Mouse (Mus musculus) lung, postnatal 36 days (tissue): ENCODE data around the gene Dhx38.

Experiments
- DNase-seq: peaks from one replicate; pipeline ENCODE4 v3.0.0; 2022; ENCODE audit warnings: mixed read lengths

Gene Dhx38

GRCm38 (mm10) chr8:109565498-109566333 lies at the start of gene Dhx38, which contains the start of gene Txnl4b:
Gene Dhx38 (minus strand): TSS chr8:109565861.
Gene Txnl4b (plus strand): TSS chr8:109565892.
- DNase-seq, result peak; percentile 100

- DNase-seq, result no peak
Measured at GRCm38 (mm10) chr8:109614243-109615210, 48.9 kb upstream of the Dhx38 start, which contains the start of gene Pkd1l3. Gene Pkd1l3 (plus strand): TSS chr8:109614517.

DNA sequence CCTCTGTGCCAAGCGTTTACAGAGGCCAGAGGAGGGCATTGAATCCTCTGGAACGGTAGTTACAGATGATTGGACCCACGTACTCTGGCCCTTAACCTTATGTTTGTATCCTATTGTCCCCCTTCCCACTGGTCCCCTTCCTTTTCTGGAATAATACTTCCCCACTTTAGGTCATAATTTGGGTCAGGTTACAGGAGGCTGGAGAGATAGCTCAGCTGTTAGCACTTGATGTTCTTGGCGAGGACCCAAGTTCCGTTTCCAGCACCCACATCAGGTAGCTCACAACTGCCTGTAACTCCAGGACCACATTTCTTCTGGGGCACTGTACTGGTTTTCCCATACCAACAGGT lies 43.5 kb upstream of the Dhx38 start:
- DNase-seq, result no peak

GRCm38 (mm10) chr8:109608271-109609152 lies 42.9 kb upstream of the Dhx38 start, which contains the start of gene Dhodh:
Gene Dhodh (minus strand): TSS chr8:109608673.
- DNase-seq, result peak; percentile 98

DNA sequence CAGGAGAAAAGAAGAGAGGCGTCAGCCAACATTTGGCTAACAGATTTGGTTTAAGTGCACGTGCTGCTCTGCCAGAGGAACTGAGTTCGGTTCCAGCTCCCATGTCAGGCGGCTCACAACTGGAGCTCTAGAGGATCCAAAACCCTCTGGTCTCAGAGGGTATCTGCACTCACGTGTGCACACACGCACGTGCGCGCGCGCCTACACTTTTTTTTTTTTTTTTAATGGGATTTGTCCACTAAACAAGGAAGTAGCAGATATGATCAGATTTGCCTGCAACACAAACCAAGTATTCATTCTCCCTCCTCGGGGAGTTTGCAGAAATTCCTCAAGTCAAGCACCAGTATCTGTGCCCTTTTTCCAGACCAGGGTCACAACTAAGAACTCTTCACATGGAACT lies 42.0 kb upstream of the Dhx38 start:
- DNase-seq, result no peak

DNA sequence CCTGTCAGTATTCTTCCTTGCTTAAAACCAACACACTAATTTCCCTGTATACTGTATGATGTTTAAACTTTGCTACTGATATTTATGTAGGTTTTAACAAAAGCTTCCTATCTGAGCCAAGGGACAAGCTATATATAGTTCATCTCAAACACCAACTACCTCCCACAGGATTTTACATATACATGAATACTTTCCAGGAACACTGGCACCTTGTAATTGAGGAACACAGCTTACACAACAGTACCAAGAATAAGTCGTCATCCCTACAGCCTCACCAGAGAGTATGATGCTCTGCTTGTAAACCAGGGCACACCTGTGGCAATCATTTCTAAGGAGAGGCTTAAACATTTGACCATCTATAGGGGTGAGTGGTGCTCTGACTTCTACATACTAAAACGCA lies 41.1 kb upstream of the Dhx38 start:
- no peak for DNase-seq

GRCm38 (mm10) chr8:109595854-109596253 lies 30.2 kb upstream of the Dhx38 start:
- peak; percentile 63 for DNase-seq

GRCm38 (mm10) chr8:109593117-109593788 lies 27.6 kb upstream of the Dhx38 start:
- DNase-seq, result peak; percentile 77

DNA sequence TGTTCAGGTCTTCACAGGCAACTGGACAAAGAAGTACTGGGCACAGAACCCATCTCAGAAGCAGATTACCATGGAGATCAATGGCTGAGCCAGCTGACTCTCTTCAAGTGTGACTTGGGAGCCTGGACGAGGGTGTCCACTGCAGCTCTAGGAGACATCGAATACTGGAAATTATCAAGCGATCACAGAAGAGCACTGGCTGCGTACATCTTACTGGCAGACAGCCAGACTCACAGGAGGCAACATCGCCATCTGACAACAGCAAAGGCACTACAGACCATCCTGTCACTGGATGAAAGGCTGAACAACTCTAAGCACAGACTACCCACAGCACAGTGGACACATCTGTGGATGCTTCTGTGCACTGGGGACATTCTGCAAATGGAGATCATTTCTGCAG lies 26.5 kb upstream of the Dhx38 start:
- DNase-seq, result no peak

- DNase-seq, result no peak
Measured at GRCm38 (mm10) chr8:109591367-109591766, 25.7 kb upstream of the Dhx38 start.

- no peak for DNase-seq
Measured at GRCm38 (mm10) chr8:109590901-109591300, 25.2 kb upstream of the Dhx38 start.

DNA sequence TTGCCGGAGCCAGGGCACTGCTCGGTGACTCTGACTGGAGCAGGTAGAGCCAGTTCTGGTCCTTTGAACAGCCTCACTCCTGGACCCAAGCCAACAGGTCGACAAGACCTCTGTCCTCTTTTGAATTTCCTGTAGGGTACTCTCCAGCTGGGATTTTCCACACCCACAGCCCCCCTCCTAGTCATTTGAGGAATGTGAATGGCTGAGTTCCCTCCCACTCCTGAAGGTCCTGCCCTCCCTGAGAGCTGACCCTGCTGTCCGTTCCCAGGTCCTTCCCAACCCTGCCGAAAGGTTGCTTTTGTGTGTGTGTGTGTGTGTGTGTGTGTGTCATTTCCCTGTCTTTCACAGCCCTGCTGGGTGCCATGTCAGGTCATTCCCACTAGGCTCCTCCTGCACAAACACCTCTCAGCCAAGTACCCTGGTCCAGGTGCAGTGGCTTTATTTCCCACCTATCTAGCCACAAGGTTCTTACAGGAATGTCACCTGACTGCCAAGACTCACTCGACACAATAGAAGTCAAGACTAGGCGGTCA lies 21.4 kb upstream of the Dhx38 start:
- DNase-seq, result peak; percentile 92

DNA sequence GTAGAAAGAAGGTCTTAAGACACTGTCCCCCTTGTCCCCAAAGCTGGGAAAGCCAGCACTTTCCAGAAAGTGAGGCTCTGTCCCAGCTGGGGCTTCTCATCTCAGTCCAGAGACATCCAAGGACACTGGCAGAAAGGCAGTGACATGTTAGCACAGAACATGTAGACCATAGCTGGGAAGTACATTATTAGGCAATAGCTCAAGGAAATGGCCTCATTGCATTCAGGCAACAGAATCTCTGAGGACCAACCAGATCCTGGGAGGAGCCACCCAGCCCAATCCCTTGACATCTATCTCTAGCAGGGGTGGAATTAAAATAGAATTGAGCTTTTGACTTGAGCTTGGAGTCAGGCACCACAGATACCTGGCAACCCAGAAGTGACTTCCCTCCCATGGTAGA lies 20.0 kb upstream of the Dhx38 start:
- DNase-seq, result no peak

DNA sequence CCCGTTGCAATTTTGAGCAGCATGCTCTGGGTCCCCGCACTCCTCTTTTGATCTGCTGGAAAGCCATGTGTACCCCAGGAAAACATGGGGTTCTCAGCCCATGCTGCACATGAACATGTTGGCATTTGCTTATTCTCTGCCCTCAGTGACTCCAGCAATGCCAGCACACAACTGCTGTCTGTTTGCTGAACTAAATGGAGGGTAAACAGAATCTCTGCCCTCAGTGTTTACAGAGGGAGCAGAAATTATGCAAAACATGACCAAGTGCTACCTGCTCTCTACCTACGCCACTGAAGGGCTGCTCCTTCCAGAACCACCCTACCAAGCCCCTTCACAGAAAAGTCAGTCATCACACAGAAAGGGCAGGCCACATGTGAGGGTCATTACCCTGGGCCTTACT lies 19.2 kb upstream of the Dhx38 start:
- DNase-seq, result no peak

- DNase-seq, result no peak
Measured at GRCm38 (mm10) chr8:109584293-109584692, 18.6 kb upstream of the Dhx38 start.

GRCm38 (mm10) chr8:109578900-109579301 lies 13.2 kb upstream of the Dhx38 start, which contains the start of gene Hp:
Gene Hp (minus strand): TSS chr8:109579172.
- peak; percentile 82 for DNase-seq

DNA sequence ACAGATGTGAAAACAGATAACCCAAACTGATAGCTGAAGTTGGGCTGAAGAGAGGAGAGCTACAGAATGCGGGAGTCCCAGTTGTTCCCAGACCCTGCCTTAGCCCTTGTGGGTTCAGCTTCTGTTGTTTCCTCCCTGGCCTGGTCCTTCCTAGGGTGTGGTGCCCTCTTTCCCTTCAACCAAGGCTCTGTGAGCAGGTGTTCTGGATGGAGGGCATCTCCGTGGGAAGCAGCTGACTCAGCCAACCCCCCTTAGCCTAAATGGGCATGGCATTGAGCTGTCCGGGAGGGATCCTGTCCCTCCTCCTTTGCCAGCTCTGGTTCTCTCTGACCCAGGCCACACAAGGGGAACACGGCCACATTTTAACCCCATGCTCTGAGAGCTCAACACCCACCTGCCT lies 10.7 kb upstream of the Dhx38 start:
- DNase-seq, result no peak

GRCm38 (mm10) chr8:109571139-109571538 lies 5.5 kb upstream of the Dhx38 start:
- no peak for DNase-seq

GRCm38 (mm10) chr8:109564766-109565165 lies 895 bp downstream of the Dhx38 start:
- DNase-seq, result no peak

DNA sequence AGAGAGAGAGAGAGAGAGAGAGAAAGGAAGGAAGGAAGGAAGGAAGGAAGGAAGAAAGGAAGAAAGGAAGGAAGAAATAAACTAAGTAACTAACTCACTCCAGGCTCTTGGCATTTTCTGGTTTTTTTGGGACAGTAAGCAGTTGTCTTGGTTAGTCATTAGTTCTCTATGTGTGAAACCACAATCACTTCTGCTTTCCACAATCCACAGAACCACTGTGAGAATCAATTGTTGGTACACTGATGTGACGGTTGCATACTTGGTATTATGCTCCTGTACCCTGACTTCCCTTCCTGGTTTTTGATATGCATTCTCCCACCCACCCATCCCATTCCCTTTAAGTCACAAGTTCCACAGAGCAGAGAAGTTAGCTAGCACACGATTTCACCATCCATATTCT lies 1.8 kb downstream of the Dhx38 start:
- DNase-seq, result no peak

GRCm38 (mm10) chr8:109551663-109552062 lies 14.0 kb downstream of the Dhx38 start:
- no peak for DNase-seq

GRCm38 (mm10) chr8:109544049-109544448 lies 21.6 kb downstream of the Dhx38 start:
- no peak for DNase-seq
